Mouse (Mus musculus) thymus, postnatal 10 days (tissue): ENCODE measurements around the gene Rit1.
"Not testable (repeated sequence)": the region's sequence is repeated elsewhere in the genome, so short reads cannot be mapped to it uniquely, and the experiment has no call there.

Experiments
- DNase-seq, 2 experiments: peaks; one replicate each; pipeline ENCODE4 v3.0.0; 2021; ENCODE audit warnings: low spot score in 2 of 2

Gene Rit1

GRCm38 (mm10) chr3:88716399-88717197 is at the start of gene Rit1:
Rit1 (plus strand) TSS chr3:88716838.
- DNase-seq, result peak; percentile 78 to 88

- DNase-seq, result peak; percentile 24 to 73
Measured at GRCm38 (mm10) chr3:88677399-88677798, 39.2 kb upstream of the Rit1 start.

DNA sequence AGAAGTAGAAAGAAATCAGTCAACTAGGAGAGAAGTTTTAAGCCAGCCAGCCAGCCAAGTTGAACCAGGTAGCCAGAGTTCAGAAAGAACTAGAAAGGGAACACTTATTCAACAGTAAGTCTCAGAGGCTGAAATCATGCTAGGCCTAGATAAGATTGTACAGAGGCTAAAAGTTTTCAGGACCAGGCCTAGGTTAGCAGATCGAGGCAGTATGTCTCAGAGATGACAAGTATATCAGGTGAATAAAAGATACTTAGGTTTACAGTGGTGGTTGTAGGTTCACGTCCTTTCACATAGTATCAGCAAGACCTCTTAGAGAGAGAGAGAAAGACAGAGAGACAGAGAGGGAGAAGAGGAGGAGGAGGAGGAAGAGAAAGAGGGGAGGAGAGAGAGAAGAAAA is 32.8 kb upstream of the Rit1 start:
- no peak for DNase-seq

- no peak for DNase-seq
Measured at GRCm38 (mm10) chr3:88684236-88684979, 32.2 kb upstream of the Rit1 start.

- DNase-seq, result peak; percentile 94 to 96
Measured at GRCm38 (mm10) chr3:88684980-88685941, 31.4 kb upstream of the Rit1 start, which contains the start of gene Khdc4. Khdc4 (plus strand) TSS chr3:88685803.

DNA sequence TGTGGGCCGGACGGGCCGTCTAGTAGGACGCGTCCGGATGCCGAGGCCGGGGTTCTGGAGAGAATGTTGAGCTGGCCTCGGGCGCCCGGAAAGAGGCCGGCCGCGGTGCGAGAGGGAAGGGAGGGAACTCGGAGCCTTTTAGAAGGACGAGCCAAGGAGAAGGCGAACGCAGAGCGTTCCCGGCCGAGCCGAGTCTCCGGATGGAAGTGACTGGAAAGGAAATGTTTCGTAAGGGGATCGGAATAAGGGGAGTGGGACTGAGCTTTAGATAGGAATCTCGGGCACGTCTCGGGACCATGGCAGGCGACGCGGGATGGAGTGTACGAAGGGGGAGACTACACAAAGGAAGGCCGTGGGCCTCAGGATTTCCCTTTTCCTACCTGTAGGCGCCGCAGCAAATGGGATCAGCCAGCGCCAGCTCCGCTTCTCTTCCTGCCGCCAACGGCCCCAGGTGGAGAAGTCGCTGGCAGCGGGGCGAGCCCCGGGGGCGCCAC is 30.6 kb upstream of the Rit1 start:
- peak; percentile 26 to 37 for DNase-seq

- no peak for DNase-seq
Measured at GRCm38 (mm10) chr3:88686734-88687611, 29.7 kb upstream of the Rit1 start.

GRCm38 (mm10) chr3:88689079-88689478 is 27.6 kb upstream of the Rit1 start:
- no peak for DNase-seq

DNA sequence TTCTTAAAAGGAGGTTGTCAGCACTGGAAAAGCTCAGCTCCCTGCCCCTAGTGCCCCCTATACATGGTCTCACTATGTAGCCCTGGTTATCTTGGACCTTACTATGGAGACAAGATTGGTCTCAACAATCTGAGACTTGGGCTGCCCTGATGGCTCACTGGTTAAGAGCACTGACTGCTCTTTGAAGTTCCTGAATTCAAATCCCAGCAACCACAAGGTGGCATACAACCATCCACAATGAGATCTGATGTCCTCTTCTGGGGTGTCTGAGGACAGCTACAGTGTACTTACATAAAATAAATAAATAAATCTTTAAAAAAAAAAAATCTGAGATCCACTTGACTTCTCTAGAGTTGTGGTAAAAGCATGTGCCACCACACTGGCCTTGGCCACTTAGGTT is 21.1 kb upstream of the Rit1 start:
- DNase-seq, result no peak

- DNase-seq, result no peak
Measured at GRCm38 (mm10) chr3:88698051-88698450, 18.6 kb upstream of the Rit1 start.

GRCm38 (mm10) chr3:88698834-88699233 is 17.8 kb upstream of the Rit1 start:
- DNase-seq, result no peak

DNA sequence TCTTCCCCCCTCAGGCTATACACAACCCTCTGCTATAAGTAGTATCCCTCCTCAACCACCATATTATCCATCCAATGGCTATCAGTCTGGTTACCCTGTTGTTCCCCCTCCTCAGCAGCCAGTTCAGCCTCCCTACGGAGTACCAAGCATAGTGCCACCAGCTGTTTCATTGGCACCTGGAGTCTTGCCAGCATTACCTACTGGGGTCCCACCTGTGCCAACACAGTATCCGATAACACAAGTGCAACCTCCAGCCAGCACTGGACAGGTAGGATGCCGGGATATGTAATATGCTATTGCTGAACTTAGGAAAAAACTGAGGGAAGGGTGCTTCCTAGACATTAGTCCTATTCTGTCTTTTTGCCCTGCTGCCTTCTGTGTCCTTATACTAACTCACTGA is 16.4 kb upstream of the Rit1 start:
- DNase-seq, result no peak

- no peak for DNase-seq
Measured at GRCm38 (mm10) chr3:88701222-88701621, 15.4 kb upstream of the Rit1 start.

- no peak for DNase-seq
Measured at GRCm38 (mm10) chr3:88713709-88714108, 2.9 kb upstream of the Rit1 start.

DNA sequence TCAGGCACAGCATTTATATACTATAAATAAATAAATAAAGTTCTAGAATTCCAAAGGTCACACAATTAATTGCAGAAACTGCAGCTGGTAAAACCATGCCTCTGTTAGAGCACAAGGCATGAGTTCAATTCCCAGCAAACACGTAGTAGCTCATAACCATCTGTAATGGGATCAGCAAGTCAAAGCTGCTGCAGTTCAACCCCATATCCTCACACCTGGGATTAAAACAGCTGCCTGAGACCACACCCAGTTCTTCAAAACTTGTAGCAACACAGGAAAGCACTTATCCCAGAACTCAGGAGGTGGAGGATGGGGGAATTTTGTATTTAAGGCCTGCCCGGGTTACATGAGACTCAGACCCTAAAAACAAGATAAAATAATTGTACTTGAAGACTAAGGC is 1.9 kb upstream of the Rit1 start:
- no peak for DNase-seq

DNA sequence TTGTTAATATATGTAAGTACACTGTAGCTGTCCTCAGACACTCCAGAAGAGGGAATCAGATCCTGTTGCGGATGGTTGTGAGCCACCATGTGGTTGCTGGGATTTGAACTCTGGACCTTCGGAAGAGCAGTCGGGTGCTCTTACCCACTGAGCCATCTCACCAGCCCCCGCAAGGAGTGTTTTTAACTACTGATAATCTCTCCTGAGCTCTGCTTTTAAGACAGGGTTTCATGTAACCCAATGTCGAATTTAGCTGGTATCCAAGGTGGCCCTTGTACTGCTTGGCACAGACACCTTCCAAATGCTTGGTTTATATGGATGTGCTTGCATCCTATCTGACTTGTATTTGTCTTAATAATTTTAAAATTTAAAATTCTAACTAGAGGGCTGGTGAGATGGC is 922 bp upstream of the Rit1 start:
- not testable (repeated sequence) for DNase-seq

DNA sequence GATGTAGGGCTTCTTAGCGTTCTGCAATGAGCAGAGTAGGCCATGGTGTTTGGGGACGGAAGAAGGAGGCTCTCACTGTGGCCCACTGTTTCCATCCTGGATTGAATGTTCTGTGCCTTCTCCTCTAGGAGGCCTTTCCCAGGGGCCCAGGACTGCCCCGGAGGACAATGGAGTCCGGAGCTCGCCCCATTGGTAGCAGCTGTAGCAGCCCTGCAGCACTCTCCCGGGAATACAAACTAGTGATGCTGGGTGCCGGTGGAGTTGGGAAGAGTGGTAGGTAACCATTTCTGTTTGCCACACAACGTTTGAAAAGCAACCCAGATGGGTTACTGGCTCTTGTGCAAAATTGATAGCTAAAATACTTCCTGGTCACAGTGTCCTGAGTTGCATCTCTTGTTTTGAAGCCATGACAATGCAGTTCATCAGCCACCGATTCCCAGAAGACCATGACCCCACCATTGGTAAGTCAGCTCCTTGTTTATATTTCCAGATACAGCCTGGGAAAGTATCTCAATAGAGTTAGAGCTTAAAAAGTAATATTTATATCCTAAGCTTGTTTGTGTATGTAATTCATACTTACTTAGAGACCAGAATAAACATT is 660 bp downstream of the Rit1 start:
- no peak for DNase-seq

- DNase-seq, result no peak
Measured at GRCm38 (mm10) chr3:88717831-88718230, 1.2 kb downstream of the Rit1 start.

GRCm38 (mm10) chr3:88719098-88719497 is 2.5 kb downstream of the Rit1 start:
- DNase-seq, result no peak

GRCm38 (mm10) chr3:88736556-88736955 is 19.9 kb downstream of the Rit1 start:
- no peak for DNase-seq
